Mouse (Mus musculus) megakaryocyte, adult 5-6 weeks (primary cell): ENCODE data around the gene Wdr43. TPM values are rescaled to one million over a fixed set of nuclear protein-coding genes. Genes with fewer than 3 reads are reported as not detected.

Experiments used
- ATAC-seq: 2 replicates; pipeline ENCODE4 v1.8.0; 2016; ENCODE audit warnings: mild to moderate bottlenecking, inconsistent platforms; ENCODE audit not compliant: poor library complexity, severe bottlenecking
- total RNA-seq, 2 experiments: library from RNA; stranded (forward) in 1 of 2; stranded (reverse) in 1 of 2; fragments of 153-499, 151-499 nt in 1 of 2; fragments of 221-1000, 200-1000 nt in 1 of 2; gene quantifications; 2 replicates each; pipeline versions ENCODE4 v1.2.3 to v1.2.4; 2015 to 2017

Wdr43 gene
- total RNA-seq, 2 experiments from 2014 or later: 25.9 to 89.8 TPM

DNA sequence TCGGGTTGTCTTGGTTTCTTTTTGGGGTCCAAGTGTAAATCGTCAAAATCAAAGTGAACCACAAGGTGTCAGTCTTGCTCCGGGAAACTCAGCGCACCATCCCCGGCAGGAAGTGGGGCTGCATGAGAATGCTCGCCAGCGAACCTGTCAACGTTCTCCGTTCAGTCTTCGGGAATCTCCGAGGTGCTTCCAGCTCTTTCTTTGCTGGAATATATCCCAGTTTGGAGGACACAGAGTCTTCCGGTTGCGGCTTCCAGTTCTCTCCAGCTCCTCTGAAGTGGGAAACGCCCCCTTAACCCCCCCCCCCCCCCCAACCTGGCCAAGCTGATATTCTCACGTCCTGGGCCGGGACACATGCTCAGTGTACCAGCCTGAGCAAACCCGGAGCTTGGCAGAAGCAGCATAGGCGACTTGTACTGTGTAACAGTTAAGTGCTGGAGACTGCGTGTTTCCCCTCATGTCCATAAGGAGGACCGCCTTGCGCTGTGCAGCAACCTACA is 47.1 kb downstream of the Wdr43 start:
- peak; percentile 87 for ATAC-seq

DNA sequence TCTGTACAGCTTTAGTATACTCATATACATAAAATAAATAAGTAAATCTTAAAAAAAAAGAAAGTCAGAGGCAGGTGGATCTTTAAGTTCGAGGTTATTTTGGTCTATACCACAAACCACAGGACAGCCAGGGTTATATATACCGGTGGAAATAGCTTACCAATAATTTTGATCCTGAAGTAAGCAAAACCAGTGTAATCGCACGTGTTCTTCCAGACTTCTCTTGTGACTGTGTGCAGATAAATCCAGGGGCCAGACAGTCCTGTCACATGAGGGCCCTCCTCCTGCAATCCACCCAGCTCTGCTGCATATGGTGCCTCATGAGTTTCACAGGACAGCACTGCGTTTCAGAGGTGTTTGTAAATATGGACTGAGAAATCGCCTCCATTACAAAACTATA is 47.8 kb downstream of the Wdr43 start:
- no peak for ATAC-seq

DNA sequence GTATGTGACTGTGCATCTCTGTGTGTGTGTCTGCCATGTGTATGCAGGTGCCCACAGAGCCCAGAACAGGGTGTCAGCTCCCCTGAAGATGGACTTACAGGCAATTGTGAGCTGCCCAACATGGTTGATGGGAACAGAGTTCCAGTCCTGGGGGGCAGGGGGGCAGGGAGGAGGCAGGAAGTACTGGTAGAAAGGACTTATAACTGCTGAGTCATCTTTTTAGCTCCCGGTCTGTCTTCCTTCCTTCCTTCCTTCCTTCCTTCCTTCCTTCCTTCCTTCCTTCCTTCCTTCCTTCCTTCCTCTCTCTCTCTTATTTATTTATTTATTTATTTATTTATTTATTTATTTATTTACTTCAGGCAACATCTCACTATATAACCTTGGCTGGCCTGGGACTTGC is 48.5 kb downstream of the Wdr43 start:
- ATAC-seq: no peak

DNA sequence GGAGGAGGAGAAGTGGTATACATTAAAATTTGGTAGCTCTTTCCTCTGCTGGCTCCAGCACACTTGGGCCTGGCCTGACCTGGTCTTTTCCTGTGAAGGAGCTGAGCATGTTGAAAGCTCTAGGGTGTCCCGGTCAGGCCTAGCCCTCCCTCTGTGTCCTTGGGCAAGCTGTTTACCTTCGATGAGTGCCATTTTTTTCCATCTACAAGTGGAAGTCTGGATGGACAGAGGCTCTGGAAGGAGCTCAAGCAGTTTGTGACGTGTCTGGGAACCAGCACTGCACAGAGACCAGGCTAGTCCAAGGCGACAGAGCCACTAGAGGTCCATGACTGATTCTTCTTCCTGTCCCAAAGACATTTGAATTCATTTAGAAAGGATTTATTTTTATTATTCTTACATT is 49.5 kb downstream of the Wdr43 start:
- ATAC-seq: no peak

DNA sequence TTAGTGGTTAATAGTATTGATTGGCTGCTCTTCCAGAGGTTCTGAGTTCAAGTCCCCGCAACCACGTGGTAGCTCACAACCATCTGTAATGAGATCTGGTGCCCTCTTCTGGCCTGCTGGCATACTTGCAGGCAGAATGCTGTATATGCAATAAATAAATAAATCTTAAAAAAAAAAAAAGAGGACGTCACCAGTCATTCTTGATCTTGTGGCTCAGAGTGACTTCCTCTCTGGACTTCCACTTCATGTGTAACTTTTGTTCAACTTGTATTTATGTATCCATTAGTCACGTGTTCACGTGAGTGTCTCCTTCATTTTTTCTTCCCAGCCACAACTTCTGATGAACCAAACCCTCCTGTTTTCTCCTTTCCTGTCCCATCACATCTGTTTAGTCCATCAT is 53.8 kb downstream of the Wdr43 start:
- peak; percentile 46; the same call in 1 of the 2 replicates for ATAC-seq

DNA sequence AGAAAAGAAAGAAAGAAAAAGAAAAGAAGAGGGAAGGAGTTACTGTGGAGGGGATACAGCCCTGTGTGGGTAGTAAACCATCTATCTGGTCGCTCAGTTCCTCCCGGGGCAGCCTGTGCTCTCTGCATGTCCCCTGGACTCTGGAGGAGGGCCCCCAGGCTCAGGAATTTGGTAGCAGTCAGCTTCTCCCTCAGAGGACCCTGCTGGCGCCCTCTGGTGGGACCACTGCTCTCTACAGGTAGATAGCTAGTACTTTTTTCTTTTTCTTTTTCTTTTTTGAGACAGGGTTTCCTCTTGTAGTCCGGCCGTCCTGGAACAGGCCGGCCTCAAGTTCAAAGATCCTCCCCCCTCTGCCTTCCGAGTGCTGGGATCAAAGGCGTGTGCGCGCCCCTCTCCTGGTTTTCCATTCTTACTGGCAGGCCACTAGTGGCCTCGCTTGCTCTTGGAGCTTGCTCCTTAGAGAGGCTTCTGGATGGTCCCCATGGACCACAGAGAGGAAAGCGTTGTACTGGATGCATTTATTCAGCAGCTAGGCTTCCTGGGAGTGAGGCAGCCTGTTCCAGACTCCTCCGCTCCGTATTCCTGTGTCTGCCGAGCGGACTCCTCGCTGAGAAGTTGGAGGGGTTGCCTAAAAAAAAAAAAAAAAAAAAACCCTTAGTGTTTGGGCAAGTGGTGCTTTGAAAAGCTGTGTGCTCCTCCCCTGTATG is 56.3 kb downstream of the Wdr43 start:
- peak; percentile 19; the same call in 1 of the 2 replicates for ATAC-seq

DNA sequence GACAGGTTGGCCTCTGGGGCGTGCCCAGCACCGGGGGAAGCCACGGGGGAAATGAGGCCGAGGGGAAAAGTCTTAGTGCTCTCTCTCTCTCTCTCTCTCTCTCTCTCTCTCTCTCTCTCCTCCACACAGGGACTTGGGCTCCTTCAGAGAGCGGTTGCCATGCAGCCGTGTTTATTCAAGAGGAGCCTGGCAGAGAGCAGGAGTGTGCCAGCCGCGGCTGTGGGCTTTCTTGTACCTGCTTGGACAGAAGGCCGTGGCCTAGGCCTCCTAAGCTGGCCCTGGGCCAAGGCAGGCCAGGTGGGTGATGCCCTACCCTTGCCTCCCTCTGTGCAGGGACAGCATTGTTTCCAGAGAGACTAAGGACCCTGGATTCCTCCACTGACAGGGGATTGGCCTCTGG is 57.4 kb downstream of the Wdr43 start, which contains the start of gene Togaram2:
Gene Togaram2 (plus strand): TSS at position 170 of the 400 bp plus-strand sequence.
- ATAC-seq: no peak

DNA sequence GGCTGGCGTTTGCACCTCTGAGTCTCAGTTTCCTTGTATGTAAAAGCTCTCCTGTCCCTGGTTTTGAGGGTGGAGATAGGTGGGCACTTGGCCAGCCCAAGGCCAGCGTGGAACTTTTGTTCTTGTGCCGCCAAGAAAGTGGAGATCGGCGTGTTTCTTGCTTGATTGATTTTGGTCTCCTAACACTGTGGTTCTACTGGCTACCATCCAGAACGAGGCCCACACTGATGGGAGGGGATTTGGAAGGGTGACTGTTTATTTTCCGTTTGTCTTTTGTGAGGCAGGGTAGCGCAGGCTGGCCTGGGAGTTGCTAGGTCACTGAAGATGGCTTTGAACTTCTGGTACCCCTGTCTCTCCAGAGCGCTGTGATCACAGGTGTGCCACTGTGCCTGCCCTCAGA is 58.2 kb downstream of the Wdr43 start:
- ATAC-seq: no peak

DNA sequence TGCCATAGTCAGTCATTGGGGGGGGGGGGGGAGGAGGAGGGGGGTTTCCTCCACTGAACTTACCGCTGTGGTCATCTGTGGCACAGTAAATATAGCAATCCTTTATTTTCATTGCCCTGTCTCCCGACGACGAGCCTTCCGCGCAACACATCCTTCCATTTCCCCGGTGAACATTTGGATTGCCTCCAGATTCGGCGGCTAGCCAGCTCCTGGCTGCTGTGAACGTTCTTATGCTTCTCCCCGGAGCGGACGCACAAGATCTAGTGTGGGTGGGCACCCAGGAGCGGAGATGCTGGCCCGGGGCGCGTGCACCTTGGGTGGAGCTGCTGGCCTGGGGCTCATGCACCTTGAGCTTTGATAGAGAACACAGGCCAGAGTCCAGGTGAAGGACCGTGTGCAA is 59.2 kb downstream of the Wdr43 start:
- ATAC-seq: no peak

DNA sequence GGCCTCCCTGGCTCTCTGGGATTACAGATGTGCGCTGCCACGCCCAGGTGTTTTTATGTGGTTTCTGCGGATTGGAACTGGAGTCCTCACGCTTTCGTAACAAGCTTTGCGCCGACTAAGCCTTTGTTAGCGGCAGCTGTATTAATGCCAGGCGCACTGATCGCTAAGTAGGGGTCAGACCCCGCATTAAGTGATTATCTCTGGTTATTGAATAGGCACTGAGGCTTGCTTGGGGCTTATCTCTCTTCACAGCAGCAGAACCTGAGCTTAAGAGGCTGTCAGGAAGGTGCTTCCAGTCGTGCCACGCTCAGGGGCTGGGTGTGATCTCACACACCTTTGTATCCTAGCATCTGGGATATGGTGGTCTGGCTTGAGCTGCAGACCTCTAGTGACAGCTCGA is 66.0 kb downstream of the Wdr43 start:
- no peak for ATAC-seq

DNA sequence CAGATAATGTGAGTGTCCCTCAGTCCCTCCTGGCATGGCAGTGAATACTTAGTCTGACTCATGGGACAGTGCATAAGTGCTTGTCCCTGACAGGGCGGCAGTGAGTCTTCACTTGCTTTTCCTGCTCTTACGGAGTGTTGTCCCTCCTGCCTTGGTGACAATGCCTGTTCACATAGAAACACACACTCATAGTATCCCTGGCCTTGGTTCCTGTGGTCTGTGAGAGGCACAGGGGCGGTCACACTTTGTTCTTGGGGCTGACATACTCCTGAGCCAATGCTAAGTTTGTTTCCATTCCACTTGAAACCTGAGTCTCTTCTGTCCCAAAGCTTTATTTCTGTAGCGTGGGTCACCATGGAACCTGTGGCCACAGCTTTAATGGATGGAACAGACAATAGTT is 66.7 kb downstream of the Wdr43 start:
- no peak for ATAC-seq

DNA sequence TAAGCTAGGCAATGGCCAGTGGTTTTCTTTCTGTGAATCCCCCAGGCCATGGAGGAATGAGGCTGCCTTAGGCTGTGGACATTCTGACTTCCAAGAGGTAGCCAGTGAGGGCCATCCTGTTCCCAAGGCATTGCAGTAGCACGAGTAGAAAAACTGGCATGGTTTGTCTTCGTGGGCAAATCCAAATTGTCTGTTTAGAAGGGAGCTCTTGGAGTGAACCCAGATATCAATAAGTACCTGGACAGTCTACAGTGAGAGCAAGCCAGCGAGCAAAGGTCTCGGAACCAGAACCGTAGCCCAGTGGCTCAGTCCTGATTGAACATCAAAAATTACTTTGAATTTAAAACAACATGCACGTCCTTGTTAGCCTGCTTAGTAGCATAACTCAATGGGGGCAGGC is 67.6 kb downstream of the Wdr43 start:
- no peak for ATAC-seq

DNA sequence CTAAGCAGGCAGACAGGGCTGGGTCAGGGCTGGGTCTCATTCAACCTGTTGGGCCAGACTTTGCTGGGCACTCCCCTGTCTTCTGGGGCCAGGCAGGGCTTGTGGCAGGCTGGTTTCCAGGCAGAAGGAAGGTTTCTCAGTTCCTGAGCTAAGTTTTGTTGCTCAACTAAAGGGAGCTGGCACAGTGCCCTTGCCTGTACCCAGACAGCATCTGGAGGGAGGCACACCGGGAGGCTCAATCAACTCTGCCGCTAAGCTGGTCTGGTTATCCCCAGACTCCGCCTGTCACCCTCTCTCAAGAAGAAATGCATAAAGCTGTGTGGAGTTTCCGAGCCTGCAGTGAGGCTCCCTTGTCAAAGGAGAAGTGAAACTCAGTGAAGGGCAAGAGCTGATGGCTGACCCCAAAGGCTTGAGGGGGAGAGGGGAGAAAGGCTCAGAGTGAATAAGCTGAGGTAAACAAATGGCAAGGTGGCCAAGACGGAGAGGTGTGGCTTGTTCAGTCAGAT is 68.5 kb downstream of the Wdr43 start:
- ATAC-seq: peak; percentile 80

DNA sequence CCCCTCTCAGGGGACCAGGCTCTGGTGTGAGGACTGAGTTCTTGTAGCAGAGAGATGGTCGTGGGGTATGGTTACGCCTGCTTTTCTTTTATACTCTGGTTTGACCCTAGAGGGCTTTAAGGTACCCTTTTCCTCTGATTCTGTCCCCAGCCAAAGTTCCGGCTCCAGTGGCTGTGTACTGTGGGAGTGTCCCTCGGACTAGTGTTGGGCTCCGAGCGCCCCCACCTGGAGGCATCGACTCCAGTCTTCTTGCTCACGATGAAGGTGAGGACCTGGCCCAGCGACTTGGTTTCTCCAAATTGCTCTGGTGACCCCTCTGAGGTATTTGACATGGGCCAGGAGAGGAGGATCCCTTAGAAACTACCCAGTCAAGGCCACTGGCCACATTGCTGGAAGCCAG is 71.7 kb downstream of the Wdr43 start:
- no peak for ATAC-seq

DNA sequence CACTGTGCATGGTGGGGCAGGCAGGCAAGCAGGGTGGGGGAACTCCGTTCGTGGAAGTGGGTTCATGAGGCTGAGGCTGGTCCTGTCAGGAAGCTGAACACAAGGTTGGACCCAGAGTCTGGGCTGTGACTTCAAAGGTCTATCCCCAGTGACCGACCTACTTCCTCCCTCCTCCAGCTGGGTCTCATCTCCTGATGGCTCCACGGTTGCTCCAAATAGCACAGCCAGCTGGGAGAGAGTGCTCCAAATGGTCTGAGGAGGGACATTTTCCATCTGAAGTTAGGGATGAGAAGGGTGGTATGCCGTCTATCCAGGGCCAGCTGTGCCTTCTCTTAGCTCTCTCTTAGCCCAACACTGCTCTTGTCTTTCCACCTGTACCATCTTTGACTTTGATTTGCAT is 74.2 kb downstream of the Wdr43 start:
- no peak for ATAC-seq

DNA sequence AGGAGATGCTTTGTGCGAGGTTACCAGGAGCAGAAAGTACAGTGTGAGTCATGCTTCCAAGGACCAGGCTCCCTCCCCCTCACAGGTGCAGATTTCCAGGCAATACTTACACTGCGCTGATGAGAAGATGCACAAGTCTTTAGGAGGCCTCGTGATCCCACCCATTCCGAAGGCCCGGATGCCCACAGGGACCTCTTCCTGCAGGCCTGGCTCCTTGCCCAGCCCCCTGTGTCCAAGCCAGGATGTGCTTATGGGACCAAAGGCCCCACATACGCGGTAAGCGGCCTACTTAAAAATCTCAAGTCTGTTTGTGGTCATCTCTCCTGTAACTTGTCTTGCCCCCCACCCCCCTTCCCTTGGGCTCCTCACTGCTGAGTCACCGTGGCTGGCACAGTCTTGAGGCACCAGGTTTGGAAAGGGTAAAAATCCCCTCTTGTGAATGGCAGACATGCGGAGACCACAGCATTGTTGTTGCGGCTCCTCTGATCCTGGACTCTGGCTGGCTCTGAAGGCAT is 75.7 kb downstream of the Wdr43 start:
- no peak for ATAC-seq

DNA sequence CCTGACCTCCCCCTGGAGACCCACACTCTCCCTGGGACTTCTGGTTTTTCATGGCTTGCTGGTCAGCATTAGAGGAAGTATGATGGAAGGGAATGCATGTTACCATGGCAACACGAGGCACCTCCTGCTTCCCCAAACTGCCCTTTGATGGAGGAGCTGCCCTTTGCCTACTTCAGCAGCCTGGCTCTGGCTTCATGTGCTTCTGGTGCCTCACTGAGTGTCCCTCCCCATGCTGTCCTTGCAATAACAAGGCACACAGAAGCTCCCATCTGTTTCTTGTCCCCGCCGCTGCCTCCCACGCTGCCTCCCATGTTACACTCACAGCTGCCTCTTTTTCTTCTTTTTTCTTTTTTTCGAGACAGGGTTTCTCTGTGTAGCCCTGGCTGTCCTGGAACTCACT is 77.6 kb downstream of the Wdr43 start:
- peak; percentile 54; the same call in 1 of the 2 replicates for ATAC-seq

DNA sequence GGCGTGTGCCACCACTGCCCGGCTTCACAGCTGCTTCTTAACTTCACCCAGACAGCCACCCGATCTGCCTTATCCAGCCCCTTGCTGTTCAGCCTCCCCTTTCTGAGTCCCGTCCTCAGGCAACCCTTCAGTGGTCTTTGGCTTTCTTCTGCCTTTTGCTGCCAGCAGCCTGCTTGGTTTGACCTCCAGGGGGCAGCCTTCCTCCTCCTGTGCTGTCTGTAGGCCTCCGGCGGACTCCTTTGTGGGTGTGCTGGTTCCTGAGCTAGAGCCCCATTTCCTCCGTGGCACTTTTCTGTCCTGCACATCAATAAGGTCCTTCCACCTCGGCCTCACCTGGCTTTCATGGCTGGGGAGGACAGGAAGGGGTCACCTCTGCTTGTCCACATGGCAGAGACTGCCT is 78.1 kb downstream of the Wdr43 start:
- no peak for ATAC-seq

DNA sequence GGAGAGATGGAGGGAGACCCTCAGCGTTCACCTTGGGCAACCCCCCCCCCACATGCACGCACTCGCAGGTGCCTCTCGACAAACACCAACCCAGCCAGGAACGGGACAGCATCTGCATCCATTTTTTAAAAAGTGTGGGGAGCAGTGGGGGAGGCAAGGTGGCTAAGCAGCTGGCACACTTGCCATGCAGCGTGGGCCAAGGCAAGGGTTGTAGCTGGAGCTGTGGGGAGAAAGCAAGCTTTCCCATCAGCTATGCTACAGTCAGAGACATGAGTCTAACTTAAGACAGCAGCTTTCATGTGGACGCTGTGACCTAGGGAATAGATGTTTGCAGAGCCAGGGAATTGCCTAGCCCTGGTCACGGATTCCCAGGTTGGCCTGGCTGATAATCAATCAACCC is 79.5 kb downstream of the Wdr43 start:
- ATAC-seq: no peak

DNA sequence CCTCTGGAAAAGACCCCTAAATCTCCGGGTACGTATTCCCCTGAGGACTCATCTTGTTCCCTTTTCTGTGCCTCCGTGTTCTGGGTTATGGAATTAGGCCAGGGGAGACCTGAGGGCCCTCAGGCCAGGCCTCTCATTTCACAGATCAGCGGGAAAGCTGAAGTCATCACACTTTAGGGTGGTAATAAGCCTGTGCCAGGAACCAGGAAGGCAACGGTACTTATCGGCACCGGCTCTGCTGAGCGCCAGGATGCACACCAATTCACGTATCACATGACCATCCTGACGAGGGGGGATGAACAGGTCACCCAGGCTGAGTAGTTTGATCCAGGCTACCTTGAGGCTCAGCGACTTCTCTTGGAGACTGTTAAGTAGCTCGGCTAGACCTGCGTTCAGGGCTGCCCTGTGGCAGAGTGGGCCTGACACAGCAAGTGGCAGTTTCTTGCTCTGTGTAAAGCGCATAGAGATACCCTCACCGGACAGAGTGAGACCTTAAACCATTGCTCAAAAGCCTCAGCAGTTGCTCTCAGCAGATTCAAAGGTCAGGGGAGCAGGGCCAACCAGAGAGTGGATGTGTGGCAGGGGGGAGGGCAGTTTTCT is 80.1 kb downstream of the Wdr43 start:
- no peak for ATAC-seq

DNA sequence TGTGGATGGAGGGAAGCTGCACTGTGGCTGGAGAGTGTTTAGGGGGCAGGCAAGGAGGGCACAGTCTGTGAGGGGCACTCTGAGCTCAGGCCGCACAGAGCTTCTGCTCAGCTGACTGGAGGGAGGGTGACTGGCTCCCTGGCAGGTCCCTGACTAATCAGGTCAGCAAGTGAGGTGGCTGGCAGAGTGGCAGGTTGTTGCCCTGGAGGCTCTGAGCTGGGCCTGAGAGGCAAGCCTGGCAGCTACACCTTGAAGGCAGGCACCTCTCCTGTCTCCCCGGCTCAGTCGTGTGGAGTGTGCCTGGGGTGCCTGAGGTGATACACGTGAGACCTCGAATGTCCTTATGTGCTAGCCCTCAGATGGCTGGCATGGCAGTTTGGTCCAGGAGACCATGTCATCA is 80.7 kb downstream of the Wdr43 start:
- ATAC-seq: no peak
